Mouse (Mus musculus) cerebellum, adult 2 months (tissue): ENCODE results near the gene Hspa8. TPM values are rescaled to one million over a fixed set of nuclear protein-coding genes. Genes with fewer than 3 reads are reported as not detected.
"Not testable (repeated sequence)": the region's sequence is repeated elsewhere in the genome, so short reads cannot be mapped to it uniquely, and the experiment has no call there.

Source experiments
- DNase-seq, 2 experiments: peaks; one replicate each; pipeline ENCODE4 v3.0.0; 2021
- H3K27ac ChIP-seq: fragments of 200-500 bp; 2 replicates; pipeline ENCODE4 v1.5.1; 2012; ENCODE audit warnings: low read length, control low read depth, inconsistent platforms; ENCODE audit not compliant: insufficient read depth
- H3K27me3 ChIP-seq: fragments of 200-500 bp; 2 replicates; pipeline ENCODE4 v1.6.1; 2012; ENCODE audit warnings: inconsistent platforms, mild to moderate bottlenecking, low read length, moderate library complexity; ENCODE audit not compliant: control insufficient read depth, insufficient read depth
- H3K4me1 ChIP-seq: fragments of 200-500 bp; 2 replicates; pipeline ENCODE4 v1.6.1; 2011; ENCODE audit warnings: low read length; ENCODE audit not compliant: control insufficient read depth, insufficient read depth
- H3K4me3 ChIP-seq: fragments of 200-500 bp; replicated peaks from 2 replicates; pipeline ENCODE3; 2011; ENCODE audit warnings: mild to moderate bottlenecking, low read depth, low read length, control low read depth; ENCODE audit not compliant: insufficient read depth
- CTCF ChIP-seq: fragments of 200-500 bp; IDR thresholded peaks from 2 replicates; pipeline ENCODE4 v1.5.1; 2011; ENCODE audit warnings: low read depth, mild to moderate bottlenecking, control low read depth, low read length, moderate library complexity, borderline replicate concordance; ENCODE audit not compliant: insufficient read depth
- POLR2A ChIP-seq: fragments of 200-500 bp; IDR thresholded peaks from 2 replicates; pipeline ENCODE4 v1.6.1; 2011; ENCODE audit warnings: low read length, control low read depth, borderline replicate concordance; ENCODE audit not compliant: insufficient read depth
- WGBS: fragments of 180-500 bp; shearing (Covaris S2); methylation state at CpG from one replicate; pipeline ENCODE4 v1.1.7; 2018; 5-methylcytosine and 5-hydroxymethylcytosine counted together
- polyA plus RNA-seq: library from polyadenylated mRNA; depleted of rRNA; stranded (reverse); fragments of >200 nt; gene quantifications from 2 replicates; pipeline ENCODE4 v1.2.3, GENCODE M21; 2012

Gene Hspa8
- polyA plus RNA-seq, 1 experiment, result 2,645 TPM

GRCm38 (mm10) chr9:40780892-40781725 is 19.7 kb upstream of the Hspa8 start:
- TF ChIP-seq CTCF (no peak), POLR2A (no peak)
- 76% methylated on average over 11 of the region's 11 CpGs for whole genome bisulfite sequencing
- H3K27ac ChIP-seq, result no peak overlapping the region

GRCm38 (mm10) chr9:40781726-40782581 is 18.8 kb upstream of the Hspa8 start:
- H3K4me3 ChIP-seq, result no peak overlapping the region
- no peak for TF ChIP-seq POLR2A
- no peak for TF ChIP-seq CTCF
- no peak for DNase-seq
- H3K27ac ChIP-seq, result no peak overlapping the region
- H3K27me3 ChIP-seq, result no peaks in the 10 kb centered on the region
- 60% methylated on average over 26 of the region's 26 CpGs for WGBS
- H3K4me1 ChIP-seq, result no peaks in the 10 kb centered on the region

More at GRCm38 (mm10) chr9:40780892-40781725, 19.7 kb upstream of the Hspa8 start:
- H3K4me3 ChIP-seq, result no peak overlapping the region
- no peaks in the 10 kb centered on the region for H3K4me1 ChIP-seq
- no peak for DNase-seq
- no peaks in the 10 kb centered on the region for H3K27me3 ChIP-seq

- Histone ChIP-seq H3K4me3 (no peak overlapping the region), H3K27ac (no peak overlapping the region), H3K4me1 (no peaks in the 10 kb centered on the region), H3K27me3 (no peaks in the 10 kb centered on the region)
- DNase-seq, result no peak
- WGBS, result 49% methylated on average over 13 of the region's 13 CpGs
- no peak for TF ChIP-seq POLR2A
- TF ChIP-seq CTCF, result no peak
Observed at GRCm38 (mm10) chr9:40783641-40784373, 17.0 kb upstream of the Hspa8 start.

GRCm38 (mm10) chr9:40784374-40784967 is 16.3 kb upstream of the Hspa8 start:
- WGBS, result 46% methylated on average over 9 of the region's 9 CpGs
- no peaks in the 10 kb centered on the region for H3K27me3 ChIP-seq

GRCm38 (mm10) chr9:40785452-40785851 is 15.3 kb upstream of the Hspa8 start:
- DNase-seq, result no peak
- no peak for TF ChIP-seq POLR2A
- no peak for TF ChIP-seq CTCF
- Histone ChIP-seq H3K4me3 (no peak overlapping the region), H3K4me1 (no peaks in the 10 kb centered on the region), H3K27me3 (no peaks in the 10 kb centered on the region), H3K27ac (no peak overlapping the region)
- WGBS, result 80% methylated on average over 6 of the region's 6 CpGs

More at GRCm38 (mm10) chr9:40784374-40784967, 16.3 kb upstream of the Hspa8 start:
- Histone ChIP-seq H3K4me3 (no peak overlapping the region), H3K4me1 (no peaks in the 10 kb centered on the region), H3K27ac (no peak overlapping the region)
- no peak for TF ChIP-seq CTCF
- no peak for TF ChIP-seq POLR2A
- no peak for DNase-seq

- not testable (repeated sequence) for DNase-seq, H3K4me3 ChIP-seq, H3K27ac ChIP-seq, H3K27me3 ChIP-seq, H3K4me1 ChIP-seq
- WGBS, result 97% methylated on average over 6 of the region's 6 CpGs
Observed at GRCm38 (mm10) chr9:40786820-40787219, 14.0 kb upstream of the Hspa8 start.

GRCm38 (mm10) chr9:40791864-40792633 is 8.7 kb upstream of the Hspa8 start:
- Histone ChIP-seq H3K27me3 (no peaks in the 10 kb centered on the region), H3K27ac (no peak overlapping the region), H3K4me3 (no peak overlapping the region), H3K4me1 (no peaks in the 10 kb centered on the region)
- WGBS, result 73% methylated on average over 6 of the region's 6 CpGs
- no peak for TF ChIP-seq POLR2A
- TF ChIP-seq CTCF, result no peak
- no peak for DNase-seq
